Mouse (Mus musculus) MEL (cell line): Measurements from ENCODE around the gene Bmp6. TPM values are rescaled to one million over a fixed set of nuclear protein-coding genes. Genes with fewer than 3 reads are reported as not detected.

ENCODE experiments used
- DNase-seq: peaks from one replicate; pipeline ENCODE4 v3.0.0; 2011; ENCODE audit warnings: low read depth, low spot score
- H3K27ac ChIP-seq: 2 replicates; pipeline ENCODE4 v1.5.1; 2012; ENCODE audit warnings: low read depth, mild to moderate bottlenecking, control low read depth, low read length, moderate library complexity; ENCODE audit not compliant: control insufficient read depth
- H3K27me3 ChIP-seq, 2 experiments: fragments of 150-350 bp in 1 of 2; sonication (generic) in 1 of 2; 2 replicates each; pipeline ENCODE4 v1.6.1; 2012; ENCODE audit warnings: low read length in 2 of 2, mild to moderate bottlenecking in 2 of 2, improper control_type of control experiment in 1 of 2, moderate library complexity in 1 of 2; ENCODE audit not compliant: insufficient read depth in 2 of 2, control insufficient read depth in 1 of 2
- H3K36me3 ChIP-seq, 2 experiments: 2 replicates each; pipeline ENCODE4 v1.6.1; 2012 to 2014; ENCODE audit warnings: low read length in 2 of 2, improper control_type of control experiment in 1 of 2, inconsistent platforms in 1 of 2, mild to moderate bottlenecking in 1 of 2; ENCODE audit not compliant: insufficient read depth in 2 of 2, control insufficient read depth in 1 of 2
- H3K4me1 ChIP-seq, 2 experiments: fragments of 150-350 bp in 1 of 2; sonication (generic) in 1 of 2; 2 replicates each; pipeline ENCODE4 v1.6.1; 2012; ENCODE audit warnings: low read length in 2 of 2, improper control_type of control experiment in 1 of 2, mild to moderate bottlenecking in 1 of 2; ENCODE audit not compliant: insufficient read depth in 2 of 2, control insufficient read depth in 1 of 2
- H3K4me3 ChIP-seq, 2 experiments: fragments of 150-350 bp in 1 of 2; sonication (generic) in 1 of 2; 2 replicates each; pipeline ENCODE4 v1.5.1; 2012; ENCODE audit warnings: low read depth in 2 of 2, low read length in 2 of 2, mild to moderate bottlenecking in 2 of 2, moderate library complexity in 2 of 2, control low read depth in 1 of 2, improper control_type of control experiment in 1 of 2; ENCODE audit not compliant: control insufficient read depth in 1 of 2, insufficient read depth in 1 of 2
- H3K79me2 ChIP-seq: 2 replicates; pipeline ENCODE4 v1.6.1; 2012; ENCODE audit warnings: mild to moderate bottlenecking, low read length, moderate library complexity; ENCODE audit not compliant: control insufficient read depth, poor library complexity, insufficient read depth
- H3K9ac ChIP-seq: 2 replicates; pipeline ENCODE4 v1.6.1; 2012; ENCODE audit warnings: low read depth, mild to moderate bottlenecking, control low read depth, low read length, moderate library complexity; ENCODE audit not compliant: control insufficient read depth, poor library complexity, severe bottlenecking
- H3K9me3 ChIP-seq: fragments of 150-350 bp; sonication (generic); replicated peaks from 2 replicates; pipeline ENCODE4 v1.6.1; 2012; ENCODE audit warnings: mild to moderate bottlenecking, low read length, improper control_type of control experiment, moderate library complexity; ENCODE audit not compliant: insufficient read depth
- BHLHE40 ChIP-seq: IDR thresholded peaks from 2 replicates; pipeline ENCODE4 v1.6.1; 2012; ENCODE audit warnings: low read depth, mild to moderate bottlenecking, inconsistent platforms, low read length, improper control_type of control experiment, borderline replicate concordance
- CHD1 ChIP-seq: IDR thresholded peaks from 2 replicates; pipeline ENCODE4 v1.6.1; 2012; ENCODE audit warnings: low read depth, mild to moderate bottlenecking, inconsistent platforms, low read length, improper control_type of control experiment
- CHD2 ChIP-seq: IDR thresholded peaks from 2 replicates; pipeline ENCODE4 v1.6.1; 2011; ENCODE audit warnings: low read length, improper control_type of control experiment
- ELF1 ChIP-seq: IDR thresholded peaks from 2 replicates; pipeline ENCODE4 v1.6.1; 2014; ENCODE audit warnings: low read depth, mild to moderate bottlenecking, inconsistent platforms, low read length, improper control_type of control experiment, moderate library complexity
- EP300 ChIP-seq, 2 experiments: IDR thresholded peaks; 2 replicates each; pipeline ENCODE4 v1.6.1; 2011; ENCODE audit warnings: improper control_type of control experiment in 2 of 2, low read length in 2 of 2, low read depth in 1 of 2, mild to moderate bottlenecking in 1 of 2
- GABPA ChIP-seq: IDR thresholded peaks from 2 replicates; pipeline ENCODE4 v1.6.1; 2012; ENCODE audit warnings: low read depth, mild to moderate bottlenecking, inconsistent platforms, low read length, improper control_type of control experiment, moderate library complexity
- HCFC1 ChIP-seq: IDR thresholded peaks from 2 replicates; pipeline ENCODE4 v1.6.1; 2012; ENCODE audit warnings: low read depth, mild to moderate bottlenecking, inconsistent platforms, low read length, improper control_type of control experiment, moderate library complexity
- MAZ ChIP-seq: IDR thresholded peaks from 2 replicates; pipeline ENCODE4 v1.6.1; 2012; ENCODE audit warnings: low read depth, mild to moderate bottlenecking, inconsistent platforms, low read length, improper control_type of control experiment
- MXI1 ChIP-seq: IDR thresholded peaks from 2 replicates; pipeline ENCODE4 v1.6.1; 2011; ENCODE audit warnings: mild to moderate bottlenecking, low read depth, low read length, improper control_type of control experiment
- MYC ChIP-seq: IDR thresholded peaks from 2 replicates; pipeline ENCODE4 v1.6.1; 2011; ENCODE audit warnings: low read depth, mild to moderate bottlenecking, low read length, improper control_type of control experiment, moderate library complexity
- NRF1 ChIP-seq: IDR thresholded peaks from 2 replicates; pipeline ENCODE4 v1.6.1; 2014; ENCODE audit warnings: low read depth, mild to moderate bottlenecking, inconsistent platforms, low read length, improper control_type of control experiment, moderate library complexity; ENCODE audit not compliant: poor library complexity, insufficient read depth, severe bottlenecking
- POLR2AphosphoS2 ChIP-seq: IDR thresholded peaks from 2 replicates; pipeline ENCODE4 v1.6.1; 2011; ENCODE audit warnings: low read length, improper control_type of control experiment
- POLR2AphosphoS5 ChIP-seq: IDR thresholded peaks from 2 replicates; pipeline ENCODE4 v1.6.1; 2012; ENCODE audit warnings: low read depth, borderline replicate concordance, mild to moderate bottlenecking, inconsistent platforms, low read length, moderate library complexity, mixed read lengths
- RAD21 ChIP-seq: IDR thresholded peaks from 2 replicates; pipeline ENCODE4 v1.6.1; 2011; ENCODE audit warnings: mild to moderate bottlenecking, low read depth, low read length, improper control_type of control experiment
- RCOR1 ChIP-seq: IDR thresholded peaks from 2 replicates; pipeline ENCODE4 v1.6.1; 2012; ENCODE audit warnings: low read depth, mild to moderate bottlenecking, inconsistent platforms, low read length, improper control_type of control experiment
- TAL1 ChIP-seq: IDR thresholded peaks from 2 replicates; pipeline ENCODE4 v1.6.1; 2012; ENCODE audit warnings: mild to moderate bottlenecking, inconsistent platforms, low read length, moderate library complexity, mixed read lengths
- TCF12 ChIP-seq: IDR thresholded peaks from 2 replicates; pipeline ENCODE4 v1.6.1; 2014; ENCODE audit warnings: low read depth, mild to moderate bottlenecking, inconsistent platforms, low read length, improper control_type of control experiment, moderate library complexity
- USF1 ChIP-seq: IDR thresholded peaks from 2 replicates; pipeline ENCODE4 v1.6.1; 2014; ENCODE audit warnings: low read depth, mild to moderate bottlenecking, inconsistent platforms, low read length, improper control_type of control experiment, moderate library complexity
- USF2 ChIP-seq, 2 experiments: IDR thresholded peaks; 2 replicates each; pipeline ENCODE4 v1.6.1; 2011 to 2012; ENCODE audit warnings: improper control_type of control experiment in 2 of 2, low read length in 2 of 2, borderline replicate concordance in 1 of 2, inconsistent platforms in 1 of 2, low read depth in 1 of 2, mild to moderate bottlenecking in 1 of 2; ENCODE audit not compliant: insufficient read depth in 1 of 2
- ZKSCAN1 ChIP-seq: IDR thresholded peaks from 2 replicates; pipeline ENCODE4 v1.6.1; 2012; ENCODE audit warnings: low read depth, mild to moderate bottlenecking, inconsistent platforms, low read length, improper control_type of control experiment, moderate library complexity
- ZMIZ1 ChIP-seq: IDR thresholded peaks from 2 replicates; pipeline ENCODE4 v1.6.1; 2012; ENCODE audit warnings: low read depth, mild to moderate bottlenecking, inconsistent platforms, low read length, improper control_type of control experiment, moderate library complexity
- ZNF384 ChIP-seq: IDR thresholded peaks from 2 replicates; pipeline ENCODE4 v1.6.1; 2012; ENCODE audit warnings: low read depth, mild to moderate bottlenecking, inconsistent platforms, low read length, improper control_type of control experiment
- polyA plus RNA-seq, 2 experiments: library from polyadenylated mRNA; stranded (reverse) in 1 of 2; unstranded in 1 of 2; fragments of >175 nt in 1 of 2; fragments of >200 nt in 1 of 2; gene quantifications; 2 replicates each; pipeline versions ENCODE4 v1.2.1 to v1.2.4; 2012; ENCODE audit warnings: low replicate concordance in 2 of 2, low read depth in 1 of 2; ENCODE audit not compliant: insufficient read length in 2 of 2, insufficient read depth in 1 of 2, missing spikeins in 1 of 2
- total RNA-seq: library from RNA; depleted of rRNA; stranded (reverse); fragments of 300-350 nt; gene quantifications from 2 replicates; pipeline ENCODE4 v1.2.3, GENCODE M21; 2012

Bmp6 gene
- total and polyA plus RNA-seq, 3 experiments: not detected

GRCm38 (mm10) chr13:38511979-38512378 is 167.1 kb downstream of the Bmp6 start:
- no peak for DNase-seq
- H3K9ac ChIP-seq: no peak overlapping the region
- no peaks in the 10 kb centered on the region for H3K79me2 ChIP-seq
- H3K27ac ChIP-seq: no peak overlapping the region
- TF ChIP-seq BHLHE40 (no peak), MXI1 (no peak), CHD2 (no peak), POLR2AphosphoS5 (no peak), ZNF384 (no peak), TCF12 (no peak), HCFC1 (no peak), RCOR1 (no peak), ZMIZ1 (no peak), NRF1 (no peak), ZKSCAN1 (no peak), ELF1 (no peak), TAL1 (no peak), EP300 (IDR thresholded peaks at IDR 0.05; ENCODE audit: low read depth in 1 of 2, low read length in 2 of 2) (no peak), CHD1 (no peak), USF1 (no peak), RAD21 (no peak), POLR2AphosphoS2 (no peak), USF2 (IDR thresholded peaks at IDR 0.05; ENCODE audit: borderline replicate concordance in 1 of 2, insufficient read depth in 1 of 2, low read depth in 1 of 2, low read length in 2 of 2) (no peak), MAZ (no peak)
- no peaks in the 10 kb centered on the region for H3K9me3 ChIP-seq
- peaks cover 0 to 17% of the 10 kb centered on the region in 2 experiments; a peak in 2 of 4 replicates for H3K36me3 ChIP-seq
- no peaks in the 10 kb centered on the region for H3K4me1 ChIP-seq
- no peaks in the 10 kb centered on the region for H3K27me3 ChIP-seq
- no peak overlapping the region for H3K4me3 ChIP-seq

GRCm38 (mm10) chr13:38513921-38514320 is 169.0 kb downstream of the Bmp6 start:
- no peak for DNase-seq
- Histone ChIP-seq H3K4me3 (no peak overlapping the region), H3K9me3 (no peaks in the 10 kb centered on the region)

More at GRCm38 (mm10) chr13:38513921-38514320, 169.0 kb downstream of the Bmp6 start:
- no peaks in the 10 kb centered on the region for H3K27me3 ChIP-seq
- no peak overlapping the region for H3K27ac ChIP-seq
- no peak for TF ChIP-seq MYC
- no peak for TF ChIP-seq CHD2
- TF ChIP-seq TAL1: no peak
- TF ChIP-seq HCFC1: no peak
- TF ChIP-seq CHD1: no peak
- TF ChIP-seq GABPA: no peak
- no peaks in the 10 kb centered on the region for H3K4me1 ChIP-seq
- H3K36me3 ChIP-seq: peaks cover 0 to 20% of the 10 kb centered on the region in 2 experiments; a peak in 2 of 4 replicates
- H3K79me2 ChIP-seq: no peaks in the 10 kb centered on the region
- no peak overlapping the region for H3K9ac ChIP-seq
